Mouse (Mus musculus): ENCODE data around the gene Olfr1193. TPM values are rescaled to one million over a fixed set of nuclear protein-coding genes. Genes with fewer than 3 reads are reported as not detected.
"Not testable (repeated sequence)": the region's sequence is repeated elsewhere in the genome, so short reads cannot be mapped to it uniquely, and the experiment has no call there.

Olfr1193 gene
- total RNA-seq (2021): not detected
- long read RNA-seq, experiment 1: 0 reads
- long read RNA-seq, experiment 2: 0 reads

DNA sequence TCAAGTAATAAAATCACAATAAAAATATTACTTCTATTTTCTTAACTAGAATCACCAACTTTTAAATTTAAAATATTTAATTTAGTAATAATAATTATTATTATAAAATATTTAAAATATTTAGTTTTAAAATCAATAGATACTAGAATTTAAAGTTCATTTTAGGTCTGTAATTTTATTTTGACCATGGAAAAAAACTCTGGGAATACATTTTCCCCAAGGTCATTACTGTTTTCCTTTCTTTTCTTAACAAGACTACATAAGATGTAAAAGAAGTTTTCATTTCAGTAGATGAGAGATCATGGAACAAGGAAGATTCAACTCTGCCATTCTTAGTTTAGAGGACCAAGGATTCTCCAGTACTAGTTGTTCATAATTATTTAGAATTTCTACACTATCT lies at the start of gene Olfr1193:
Olfr1193 (plus strand) TSS at position 301 of the 400 bp plus-strand sequence.
- DNase-seq: not testable (repeated sequence)

DNA sequence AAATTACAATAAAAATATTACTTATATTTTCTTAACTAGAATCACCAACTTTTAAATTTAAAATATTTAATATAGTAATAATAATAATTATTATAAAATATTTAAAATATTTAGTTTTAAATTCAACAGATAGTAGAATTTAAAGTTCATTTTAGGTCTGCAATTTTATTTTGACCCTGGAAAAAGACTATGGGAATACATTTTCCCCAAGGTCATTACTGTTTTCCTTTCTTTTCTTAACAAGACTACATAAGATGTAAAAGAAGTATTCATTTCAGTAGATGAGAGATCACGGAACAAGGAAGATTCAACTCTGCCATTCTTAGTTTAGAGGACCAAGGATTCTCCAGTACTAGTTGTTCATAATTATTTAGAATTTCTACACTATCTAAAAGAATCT lies 35.2 kb upstream of the Olfr1193 start, which contains the start of gene Olfr1191-ps1:
Olfr1191-ps1 (plus strand) TSS at position 301 of the 400 bp plus-strand sequence.
- not testable (repeated sequence) for DNase-seq

DNA sequence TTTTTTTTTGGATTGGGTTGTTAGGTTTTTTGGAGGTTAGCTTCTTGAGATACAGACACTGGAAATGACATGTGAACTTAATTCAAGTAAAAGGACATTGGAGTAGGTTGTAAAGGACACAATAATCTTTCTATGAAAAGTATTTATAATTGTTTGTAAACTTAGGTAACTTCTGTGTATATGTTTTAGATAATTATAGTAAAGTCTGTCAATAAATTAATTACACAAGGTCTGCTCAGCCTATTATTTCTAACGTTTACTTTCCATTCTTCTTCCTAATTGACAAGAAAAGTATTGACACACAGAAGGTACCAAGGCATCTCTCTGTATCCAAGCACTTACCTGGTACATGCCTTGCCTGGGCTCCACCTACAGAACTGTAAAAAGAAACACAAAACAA lies 27.2 kb upstream of the Olfr1193 start, which contains the start of gene Olfr1192-ps1:
Olfr1192-ps1 (plus strand) TSS at position 301 of the 400 bp plus-strand sequence.
- DNase-seq: no peak

DNA sequence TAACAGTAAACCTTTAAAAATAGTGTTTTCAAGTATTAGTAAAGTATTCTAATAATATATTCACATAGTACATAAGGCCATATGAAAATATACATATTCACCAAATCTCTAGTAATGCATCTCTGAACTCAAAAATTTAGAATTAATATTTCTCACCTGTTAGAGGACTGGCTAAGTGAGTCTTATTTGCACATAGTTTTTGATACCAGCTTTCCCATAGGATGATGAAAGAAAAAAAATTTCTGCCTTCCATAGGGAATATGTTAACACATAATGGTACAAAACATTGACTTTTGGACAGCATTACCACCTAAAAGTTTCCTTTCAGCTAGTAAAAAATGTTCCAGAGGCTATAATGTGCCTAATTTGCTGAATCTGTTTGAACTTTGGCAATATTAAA lies 13.7 kb downstream of the Olfr1193 start, which contains the start of gene Olfr1195:
Olfr1195 (minus strand) TSS at position 101 of the 400 bp plus-strand sequence.
- DNase-seq: no peak

DNA sequence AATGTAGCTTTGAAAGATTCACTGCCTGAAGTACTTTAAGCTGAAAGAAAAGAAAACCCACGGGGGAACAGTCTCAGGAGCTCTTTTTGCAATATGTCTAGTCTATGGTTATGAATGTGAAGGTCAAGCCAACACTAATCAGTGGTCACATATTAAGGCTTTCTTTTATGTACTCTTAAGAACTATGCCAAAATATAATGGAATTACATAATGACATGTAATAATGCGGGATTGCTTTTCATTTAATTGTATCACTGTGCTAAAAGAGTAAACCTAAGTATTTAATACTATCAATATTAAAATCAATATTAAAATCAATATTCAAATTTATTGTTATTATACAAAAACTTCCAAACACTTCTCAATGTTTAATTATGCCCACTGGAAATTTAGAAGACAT lies 29.1 kb downstream of the Olfr1193 start, which contains the start of gene Olfr1196:
Olfr1196 (minus strand) TSS at position 101 of the 400 bp plus-strand sequence.
- DNase-seq: no peak

Other genes starting within 250 kb of the Olfr1193 start
- gene Olfr1181, start 249.5 kb upstream of the Olfr1193 start, total RNA-seq (2021): not detected
- gene Gm13757, start 226.5 kb upstream of the Olfr1193 start, total RNA-seq (2021): not detected
- gene Olfr1183, start 220.8 kb upstream of the Olfr1193 start, total RNA-seq (2021): not detected
- not detected for gene Olfr1184, start 192.0 kb upstream of the Olfr1193 start, total RNA-seq (2021)
- gene Olfr1185-ps1, start 182.3 kb upstream of the Olfr1193 start, total RNA-seq (2021): not detected
- gene Olfr1186, start 157.1 kb upstream of the Olfr1193 start, total RNA-seq (2021): not detected
- not detected for gene Olfr1188, start 118.7 kb upstream of the Olfr1193 start, total RNA-seq (2021)
- not detected for gene Olfr1189, start 89.2 kb upstream of the Olfr1193 start, total RNA-seq (2021)
- under 1 TPM in 1 of 2 experiments, not detected in 1; 0.05 TPM for gene Olfr1191-ps1, start 35.1 kb upstream of the Olfr1193 start, total RNA-seq (2021)
- not detected for gene Olfr1192-ps1, start 27.1 kb upstream of the Olfr1193 start, total RNA-seq (2021)
- not detected for gene Olfr1195, start 13.6 kb downstream of the Olfr1193 start, total RNA-seq (2021)
- not detected for gene Olfr1196, start 29.0 kb downstream of the Olfr1193 start, total RNA-seq (2021)
- not detected for gene Olfr1197, start 56.7 kb downstream of the Olfr1193 start, total RNA-seq (2021)
- gene Olfr1198, start 75.7 kb downstream of the Olfr1193 start, total RNA-seq (2021): not detected
- not detected for gene Olfr1199, start 84.8 kb downstream of the Olfr1193 start, total RNA-seq (2021)
- not detected for gene Olfr1200, start 94.9 kb downstream of the Olfr1193 start, total RNA-seq (2021)
- not detected for gene Olfr1201, start 117.4 kb downstream of the Olfr1193 start, total RNA-seq (2021)
- gene Olfr1202, start 138.9 kb downstream of the Olfr1193 start, total RNA-seq (2021): not detected
- gene Olfr1205, start 154.1 kb downstream of the Olfr1193 start, total RNA-seq (2021): not detected
- gene Olfr1204, start 173.7 kb downstream of the Olfr1193 start, total RNA-seq (2021): not detected
- gene Olfr1206, start 187.6 kb downstream of the Olfr1193 start, total RNA-seq (2021): not detected
- gene Olfr1208, start 226.7 kb downstream of the Olfr1193 start, total RNA-seq (2021): not detected
- gene Olfr1209, start 239.5 kb downstream of the Olfr1193 start, total RNA-seq (2021): not detected